Mouse (Mus musculus) frontal cortex, postnatal 14 days (tissue): ENCODE measurements around the gene Pin4.
"Not testable (repeated sequence)": the region's sequence is repeated elsewhere in the genome, so short reads cannot be mapped to it uniquely, and the experiment has no call there.

ENCODE experiments used
- DNase-seq, 2 experiments: peaks; one replicate each; pipeline ENCODE4 v3.0.0; 2022; ENCODE audit warnings: low spot score in 2 of 2

Pin4 gene

GRCm38 (mm10) chrX:102119042-102119864, at the start of gene Pin4:
Gene Pin4, plus strand, starts transcription at chrX:102119447.
- DNase-seq: peak; percentile 87 to 96

- peak; percentile 78 to 82 for DNase-seq
These were observed 48.4 kb upstream of the Pin4 start, which contains the start of gene Rtl5 for GRCm38 (mm10) chrX:102070591-102071471. Gene Rtl5, minus strand, starts transcription at chrX:102071304.

- DNase-seq: no peak
These were observed 47.7 kb upstream of the Pin4 start for GRCm38 (mm10) chrX:102071517-102071916.

- no peak for DNase-seq
These were observed 45.5 kb upstream of the Pin4 start for GRCm38 (mm10) chrX:102073605-102074325.

- DNase-seq: no peak
These were observed 44.8 kb upstream of the Pin4 start for GRCm38 (mm10) chrX:102074435-102074834.

GRCm38 (mm10) chrX:102075158-102075557, 44.1 kb upstream of the Pin4 start:
- DNase-seq: no peak

GRCm38 (mm10) chrX:102076886-102077765, 42.1 kb upstream of the Pin4 start:
- DNase-seq: no peak

- DNase-seq: no peak
These were observed 38.2 kb upstream of the Pin4 start for GRCm38 (mm10) chrX:102081076-102081475.

- no peak for DNase-seq
These were observed 37.5 kb upstream of the Pin4 start for GRCm38 (mm10) chrX:102081573-102082279.

- no peak for DNase-seq
These were observed 36.9 kb upstream of the Pin4 start for GRCm38 (mm10) chrX:102082340-102082739.

GRCm38 (mm10) chrX:102085798-102086443, 33.3 kb upstream of the Pin4 start:
- no peak for DNase-seq

- no peak for DNase-seq
These were observed 28.6 kb upstream of the Pin4 start for GRCm38 (mm10) chrX:102090605-102091004.

GRCm38 (mm10) chrX:102094381-102094904, 24.8 kb upstream of the Pin4 start:
- no peak for DNase-seq

- no peak for DNase-seq
These were observed 17.4 kb upstream of the Pin4 start for GRCm38 (mm10) chrX:102101886-102102285.

GRCm38 (mm10) chrX:102103830-102104229, 15.4 kb upstream of the Pin4 start:
- DNase-seq: not testable (repeated sequence)

- not testable (repeated sequence) for DNase-seq
These were observed 9.9 kb upstream of the Pin4 start for GRCm38 (mm10) chrX:102109349-102109748.

- DNase-seq: no peak
These were observed 3.6 kb upstream of the Pin4 start for GRCm38 (mm10) chrX:102115676-102116075.

- no peak for DNase-seq
These were observed 2.1 kb downstream of the Pin4 start for GRCm38 (mm10) chrX:102121321-102121720.

- no peak for DNase-seq
These were observed 21.9 kb downstream of the Pin4 start for GRCm38 (mm10) chrX:102141157-102141556.
